Mouse (Mus musculus) liver, adult 2 months (tissue): ENCODE measurements at regions not wholly inside any gene's neighbourhood (a gene's known extent, or its start where the extent isn't known, plus 50 kb on each side); places are given as distances from the start of the nearest gene placed in this dataset.

Experiments used
- CTCF ChIP-seq: fragments of 200-500 bp; IDR thresholded peaks from 2 replicates; pipeline ENCODE4 v1.5.1; 2011; ENCODE audit warnings: low read depth, low read length, control low read depth
- POLR2A ChIP-seq: fragments of 200-500 bp; IDR thresholded peaks from 2 replicates; pipeline ENCODE4 v1.6.1; 2011; ENCODE audit warnings: low read length, control low read depth; ENCODE audit not compliant: insufficient read depth; ENCODE audit errors: extremely low read depth

- TF ChIP-seq CTCF: no peak
- TF ChIP-seq POLR2A: peak; percentile 69; the same call in 1 of the 2 replicates
These were observed 65.1 kb upstream of the Ppara start for GRCm38 (mm10) chr15:85669652-85670175.
